18 mouse cellular contexts compared by ENCODE assay signal in genomic region chr3:145656993-145657713, GRCm38 (mm10). TPM values are rescaled to one million over a fixed set of nuclear protein-coding genes. Genes with fewer than 3 reads are reported as not detected.
DNase-seq lines count a peak whose midpoint lies in the region; ATAC-seq and TF ChIP-seq lines count a peak whose summit lies in the region.
"Had no signal": no experiment of that assay in that cellular context is flagged by ENCODE, and none has a peak within 500 bp of the region (broad histone marks: within the 10 kb centered on the region; RNA-seq: fewer than 3 reads in every experiment).

No protein-coding gene starts in this region.

- intact Hi-C loops in gastrocnemius, adult 2 months (cut with DNase I): no loop called here

- peak overlapping the region; percentile 35; the same call in 1 of the 2 replicates for H3K27ac ChIP-seq in gastrocnemius, adult 2 months
- no peak overlapping the region for H3K27ac ChIP-seq in heart, embryonic 10.5 days
- H3K27ac ChIP-seq: embryonic facial prominence, embryonic 10.5 days; hindbrain, embryonic 10.5 days; midbrain, embryonic 12.5 days; neural tube, embryonic 15.5 days had no signal

- peaks cover 24% of the 10 kb centered on the region for H3K36me3 ChIP-seq in C2C12 (ENCODE audit: control insufficient read depth, insufficient read depth)
- H3K36me3 ChIP-seq in heart, embryonic 10.5 days: peaks cover 7% of the 10 kb centered on the region
- H3K36me3 ChIP-seq: embryonic facial prominence, embryonic 10.5 days; hindbrain, embryonic 10.5 days; midbrain, embryonic 12.5 days; neural tube, embryonic 15.5 days had no signal

- no peak for TF ChIP-seq CTCF in gastrocnemius, adult 2 months (IDR thresholded peaks at IDR 0.05)
- TF ChIP-seq CTCF in C2C12 (IDR thresholded peaks at IDR 0.05; ENCODE audit: control insufficient read depth, insufficient read depth, insufficient read length): no peak

- H3ac ChIP-seq in C2C12 (ENCODE audit: control insufficient read depth, insufficient read length, low read depth): no peak overlapping the region

- WGBS in heart, embryonic 10.5 days: 80% methylated on average over 14 of the region's 14 CpGs

- peak; percentile 61 for DNase-seq in gastrocnemius, adult 2 months
- DNase-seq in gastrocnemius, postnatal 25 days: no peak
- peak; percentile 73 for DNase-seq in heart, embryonic 10.5 days (ENCODE audit: low spot score)
- peak; percentile 32 for DNase-seq in lung, postnatal 10 days
- DNase-seq: cerebellum, adult 9-11 months; forebrain, postnatal 0 days; left cerebral cortex, postnatal 4 days; right cerebral cortex, adult 18-20 months; thymus, postnatal 14 days had no signal

- peaks cover 22% of the 10 kb centered on the region for H3K79me3 ChIP-seq in C2C12 (ENCODE audit: low read depth)

- H3K79me2 ChIP-seq in C2C12 (ENCODE audit: control insufficient read depth, insufficient read depth): peaks cover 35% of the 10 kb centered on the region

- H3K4me1 ChIP-seq in heart, embryonic 10.5 days: peaks cover 26% of the 10 kb centered on the region

- H3K9me3 ChIP-seq in heart, embryonic 10.5 days: no peaks in the 10 kb centered on the region
- H3K9me3 ChIP-seq: embryonic facial prominence, embryonic 10.5 days; hindbrain, embryonic 10.5 days; midbrain, embryonic 12.5 days; neural tube, embryonic 15.5 days had no signal

- ATAC-seq in granulocyte monocyte progenitor cell, adult 5-6 weeks (replicated peaks; ENCODE audit: poor library complexity, severe bottlenecking): no peak
- ATAC-seq in inflammation-experienced regulatory T-cells, adult 6 months: no peak
- ATAC-seq: forebrain, postnatal 0 days; intestine, postnatal 0 days had no signal

- no peaks in the 10 kb centered on the region for H3K27me3 ChIP-seq in C2C12 (ENCODE audit: control insufficient read depth, insufficient read depth, insufficient read length)
- no peaks in the 10 kb centered on the region for H3K27me3 ChIP-seq in heart, embryonic 10.5 days (ENCODE audit: insufficient read depth, poor library complexity, severe bottlenecking)
- H3K27me3 ChIP-seq: CH12.LX had no signal

- peak overlapping the region; percentile 32; the same call in 1 of the 2 replicates for H3K4me3 ChIP-seq in gastrocnemius, adult 2 months
- no peak overlapping the region for H3K4me3 ChIP-seq in C2C12 (ENCODE audit: insufficient read depth, poor library complexity, severe bottlenecking)
- H3K4me3 ChIP-seq in heart, embryonic 10.5 days: no peak overlapping the region
- H3K4me3 ChIP-seq: embryonic facial prominence, embryonic 10.5 days; hindbrain, embryonic 10.5 days; midbrain, embryonic 12.5 days; neural tube, embryonic 15.5 days had no signal

TF ChIP-seq in C2C12, 6 proteins besides CTCF, POLR2A, EP300 and RAD21:
- TF ChIP-seq MAX (IDR thresholded peaks at IDR 0.05): no peak
- TF ChIP-seq FOSL1 (IDR thresholded peaks at IDR 0.05; ENCODE audit: insufficient read depth, low read length, poor library complexity, severe bottlenecking): no peak
- TF ChIP-seq CEBPB (IDR thresholded peaks at IDR 0.05; ENCODE audit: low read depth): no peak
- TF ChIP-seq MYOD1 (IDR thresholded peaks at IDR 0.05; ENCODE audit: control insufficient read depth, insufficient read length, low read depth): peak; percentile 63
- TF ChIP-seq MYOG (IDR thresholded peaks at IDR 0.05; ENCODE audit: control insufficient read depth, extremely low read depth, insufficient read length): no peak
- no peak for TF ChIP-seq USF1 (IDR thresholded peaks at IDR 0.05; ENCODE audit: low read depth)

RNA-seq across cellular contexts. Expression of gene Ccn1, which starts 7.4 kb away (rescaled TPM):
- total RNA-seq in gastrocnemius, adult 2 months (2021): 10 to 100 TPM; 20.8 to 52.2 TPM
- 10 to 100 TPM; 18.2 to 21.4 TPM for total RNA-seq in gastrocnemius, postnatal 25 days (2021)
- polyA plus RNA-seq in C2C12 (2012; fragmentation: generic; extraction: Trizol): 280 TPM
- polyA plus RNA-seq in heart, embryonic 10.5 days (2016; fragmentation: Nextera tagmentation; extraction: Ambion mirVana): 78.7 and 82.7 TPM in 2 replicates
- total RNA-seq in granulocyte monocyte progenitor cell, adult 5-6 weeks (2014; fragmentation: Nextera tagmentation): not detected in 2 replicates
- not detected in 2 replicates for total RNA-seq in granulocyte monocyte progenitor cell, adult 5-6 weeks (2017)
- not detected for polyA plus RNA-seq in inflammation-experienced regulatory T-cells, adult 6 months (2017; shearing (Covaris generic))
- total RNA-seq: CH12.LX had no signal

Comparison
In these comparisons a context has a peak if more than half of its experiments do, and no peak if none do; other contexts are left out.
1. RNA of gene Ccn1, which starts 7.4 kb away (total RNA-seq): 20.8 to 52.2 TPM in gastrocnemius, adult 2 months and 18.2 to 21.4 TPM in gastrocnemius, postnatal 25 days; not detected in granulocyte monocyte progenitor cell, adult 5-6 weeks; every median in the first group is over 10 times any median in the second.